Mouse (Mus musculus) brain, embryonic 14.5 days (tissue): Measurements from ENCODE around the gene Mtus2. TPM values are rescaled to one million over a fixed set of nuclear protein-coding genes. Genes with fewer than 3 reads are reported as not detected.

Experiments
- DNase-seq: peaks from one replicate; pipeline ENCODE4 v3.0.0-alpha.2; 2011; ENCODE audit warnings: low read depth
- CTCF ChIP-seq: fragments of 200-500 bp; IDR thresholded peaks from 2 replicates; pipeline ENCODE4 v1.5.1; 2012; ENCODE audit warnings: inconsistent platforms, mild to moderate bottlenecking, moderate library complexity, borderline replicate concordance; ENCODE audit not compliant: insufficient read depth, insufficient read length; ENCODE audit errors: extremely low read depth
- POLR2A ChIP-seq: fragments of 200-500 bp; IDR thresholded peaks from 2 replicates; pipeline ENCODE4 v1.6.1; 2012; ENCODE audit warnings: mild to moderate bottlenecking, inconsistent platforms, borderline replicate concordance; ENCODE audit not compliant: poor library complexity, insufficient read depth, insufficient read length, severe bottlenecking; ENCODE audit errors: extremely low read depth
- polyA plus RNA-seq: library from polyadenylated mRNA; depleted of rRNA; stranded (reverse); fragments of >200 nt; gene quantifications from 2 replicates; pipeline ENCODE4 v1.2.3, GENCODE M21; 2012

Gene Mtus2
- polyA plus RNA-seq, 1 experiment, result 28.8 TPM

- no peak for DNase-seq
- TF ChIP-seq POLR2A (no peak), CTCF (no peak)
Measured at GRCm38 (mm10) chr5:147963820-147964580, 6.9 kb downstream of the Mtus2 start.

GRCm38 (mm10) chr5:147964776-147965175, 7.7 kb downstream of the Mtus2 start:
- TF ChIP-seq CTCF (peak; percentile 51; the same call in 1 of the 2 replicates), POLR2A (no peak)
- no peak for DNase-seq

DNA sequence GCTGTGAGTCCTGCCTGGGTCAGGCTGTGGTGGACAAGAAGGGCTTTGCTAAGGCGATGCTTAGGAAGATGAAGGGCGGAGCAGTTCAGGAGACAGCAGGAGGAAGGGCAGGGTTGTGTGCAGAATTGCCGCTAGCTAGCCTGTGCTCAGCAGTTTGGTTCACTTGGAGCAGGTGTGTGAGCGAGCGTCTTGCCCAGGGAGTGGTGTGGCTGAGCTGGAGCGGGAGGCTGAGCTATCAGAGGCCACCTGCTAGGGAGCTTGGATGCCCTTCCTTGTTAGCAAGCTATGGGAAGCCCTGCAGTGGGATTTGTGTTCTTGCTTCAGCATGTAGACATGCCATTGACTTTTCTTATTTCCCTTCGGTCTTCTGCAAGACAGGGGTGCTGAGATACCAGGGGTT, 9.5 kb downstream of the Mtus2 start:
- DNase-seq, result no peak
- no peak for TF ChIP-seq POLR2A
- TF ChIP-seq CTCF, result no peak

- no peak for DNase-seq
- TF ChIP-seq POLR2A, result no peak
- no peak for TF ChIP-seq CTCF
Measured at GRCm38 (mm10) chr5:147969566-147969965, 12.4 kb downstream of the Mtus2 start.

- no peak for DNase-seq
- TF ChIP-seq CTCF, result no peak
- TF ChIP-seq POLR2A, result no peak
Measured at GRCm38 (mm10) chr5:147976001-147976400, 18.9 kb downstream of the Mtus2 start.

GRCm38 (mm10) chr5:147980606-147981005, 23.5 kb downstream of the Mtus2 start:
- TF ChIP-seq CTCF (no peak), POLR2A (no peak)
- DNase-seq, result peak; percentile 31

GRCm38 (mm10) chr5:147990289-147990688, 33.2 kb downstream of the Mtus2 start:
- TF ChIP-seq POLR2A (no peak), CTCF (0 out of 2 replicates have a peak, but pooled peaks have one; percentile 7)
- DNase-seq, result no peak

GRCm38 (mm10) chr5:147990775-147991174, 33.7 kb downstream of the Mtus2 start:
- no peak for DNase-seq
- TF ChIP-seq CTCF, result no peak
- no peak for TF ChIP-seq POLR2A

- DNase-seq, result peak; percentile 84
- TF ChIP-seq POLR2A, result no peak
Measured at GRCm38 (mm10) chr5:147992581-147993378, 35.7 kb downstream of the Mtus2 start.

DNA sequence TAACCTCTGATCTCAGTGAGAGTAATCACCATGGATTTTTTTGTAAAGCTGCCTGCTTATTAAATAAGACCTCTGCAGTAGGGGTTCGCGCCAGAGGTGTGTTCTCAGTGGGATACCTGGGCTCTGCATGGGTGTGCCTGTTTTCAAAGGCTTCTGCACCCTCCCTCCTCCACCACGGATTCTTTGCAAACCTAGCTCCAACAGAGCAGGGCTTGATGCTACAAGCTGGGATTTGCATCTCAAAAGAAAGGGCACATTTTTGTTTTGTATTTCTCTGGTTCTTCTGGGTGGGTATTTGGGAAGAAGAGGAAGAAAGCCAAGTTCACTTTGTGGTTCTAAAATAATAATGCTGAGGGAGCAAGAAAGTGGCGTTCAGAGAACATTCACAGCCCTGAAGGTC, 48.1 kb downstream of the Mtus2 start:
- DNase-seq, result no peak

GRCm38 (mm10) chr5:148012156-148012555, 55.0 kb downstream of the Mtus2 start:
- TF ChIP-seq CTCF, result no peak
- TF ChIP-seq POLR2A, result no peak
- DNase-seq, result no peak

More for the DNA sequence above, 48.1 kb downstream of the Mtus2 start:
- TF ChIP-seq CTCF (no peak), POLR2A (no peak)

DNA sequence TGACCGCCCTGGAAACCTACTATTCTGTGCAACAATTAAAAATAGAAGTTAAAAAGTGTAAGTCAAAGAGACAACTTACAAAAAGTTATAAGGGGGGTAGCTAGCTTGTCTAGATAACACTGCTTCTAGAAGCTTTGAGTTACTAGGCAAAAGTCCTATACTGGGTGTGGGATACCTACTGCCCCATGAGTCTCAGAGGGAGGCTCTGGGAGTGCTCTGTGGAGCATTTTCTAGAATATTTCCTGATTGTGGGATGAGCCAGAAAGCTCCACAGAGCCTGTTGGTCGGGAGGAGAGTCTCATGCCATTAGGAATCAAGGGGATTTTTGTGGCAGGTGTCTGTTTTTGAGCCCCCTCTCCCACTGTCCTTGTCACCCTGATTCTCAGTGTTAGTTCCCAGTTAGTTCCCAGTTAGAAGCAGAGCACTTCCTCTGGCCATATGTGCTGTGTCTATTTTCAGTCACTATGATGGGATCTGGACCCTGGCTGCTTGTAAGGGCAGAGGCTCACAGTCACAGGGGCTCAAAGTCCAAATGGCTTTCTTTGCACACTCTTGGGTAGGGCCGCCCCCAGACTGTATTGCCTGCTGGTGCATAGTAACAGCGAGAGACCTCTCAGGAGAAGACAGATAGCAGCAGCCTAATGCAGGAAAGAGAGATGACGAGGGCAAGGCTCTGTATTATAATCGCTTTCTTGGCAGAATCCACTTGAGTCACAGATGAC, 57.2 kb downstream of the Mtus2 start:
- no peak for DNase-seq
- TF ChIP-seq POLR2A (no peak), CTCF (no peak)

GRCm38 (mm10) chr5:148015383-148015782, 58.3 kb downstream of the Mtus2 start:
- no peak for DNase-seq
- no peak for TF ChIP-seq POLR2A
- TF ChIP-seq CTCF, result no peak
